ENCODE assay signal across 8 mouse cellular contexts in genomic region chr10:128270287-128270841, GRCm38 (mm10). TPM values are rescaled to one million over a fixed set of nuclear protein-coding genes. Genes with fewer than 3 reads are reported as not detected.
DNase-seq lines count a peak whose midpoint lies in the region; ATAC-seq and TF ChIP-seq lines count a peak whose summit lies in the region.

TSS of gene Stat2 (plus strand) at chr10:128270559.

- H3K4me1 ChIP-seq in cortical plate, adult 2 months (ENCODE audit: control insufficient read depth, insufficient read depth, low read length), result 0 out of 2 replicates have a peak, but pooled peaks cover 1% of the 10 kb centered on the region
- peaks cover 38% of the 10 kb centered on the region for H3K4me1 ChIP-seq in megakaryocyte, embryonic 14.5 days

- H3K27ac ChIP-seq in cortical plate, adult 2 months (ENCODE audit: insufficient read depth, low read length), result 0 out of 2 replicates have a peak within 1 kb of the TSS, but pooled peaks have one; percentile 11

- peaks cover 21% of the 10 kb centered on the region for H3K36me3 ChIP-seq in megakaryocyte, embryonic 14.5 days (replicated peaks; ENCODE audit: low read length)

- peak within 1 kb of the TSS; percentile 78 for H3K4me3 ChIP-seq in cortical plate, adult 2 months (ENCODE audit: insufficient read depth, low read length)
- peak within 1 kb of the TSS; percentile 98 for H3K4me3 ChIP-seq in megakaryocyte, embryonic 14.5 days (replicated peaks)

- no peaks in the 10 kb centered on the region for H3K9me3 ChIP-seq in megakaryocyte, embryonic 14.5 days

- TF ChIP-seq POLR2A in cortical plate, adult 2 months (IDR thresholded peaks at IDR 0.05; ENCODE audit: extremely low read depth, insufficient read depth, low read length), result peak; percentile 91

- peak; percentile 95 to 97 for DNase-seq in gastrocnemius, adult 8-10 months (ENCODE audit: low spot score in 2 of 2)
- peak; percentile 93 for DNase-seq in hindlimb bud, embryonic 11.5 days (ENCODE audit: extremely low spot score, low read depth, low spot score)
- peak; percentile 85 to 98 for DNase-seq in left cerebral cortex, adult 8-10 months (ENCODE audit: low spot score in 2 of 2)
- peak; percentile 99 for DNase-seq in right cerebral cortex, postnatal 10 days (ENCODE audit: low spot score in 2 of 2)
- peak; percentile 93 for DNase-seq in urinary bladder, postnatal 25 days (ENCODE audit: low spot score)

- no peak for TF ChIP-seq CTCF in cortical plate, adult 2 months (IDR thresholded peaks at IDR 0.05; ENCODE audit: extremely low read depth, insufficient read depth, low read length)

- no peaks in the 10 kb centered on the region for H3K27me3 ChIP-seq in megakaryocyte, embryonic 14.5 days (replicated peaks)

- ATAC-seq in activated CD4-positive, CD25-positive, alpha-beta regulatory T cell, adult 4 months, result peak; percentile 100

RNA-seq across cellular contexts. Expression of gene Stat2, which starts in this region (rescaled TPM):
- 10 to 100 TPM; 45.6 to 66.1 TPM for polyA plus RNA-seq in activated CD4-positive, CD25-positive, alpha-beta regulatory T cell, adult 4 months (2017; shearing (Covaris generic))
- 33.5 and 34.2 TPM in 2 replicates for polyA plus RNA-seq in cortical plate, adult 2 months (2012; rRNA removed)
- total RNA-seq in gastrocnemius, adult 8-10 months (2022), result 1 to 10 TPM; 1.6 to 4.5 (median 2.4) TPM
- total RNA-seq in left cerebral cortex, adult 8-10 months (2022), result 10 to 100 TPM; 26.8 to 38.6 (median 28.2) TPM
- polyA plus RNA-seq in megakaryocyte, embryonic 14.5 days (2012; ENCODE audit: insufficient read depth, low replicate concordance), result 8.1 and 18.2 TPM in 2 replicates

Comparison
In these comparisons a context has a peak if more than half of its experiments do, and no peak if none do; other contexts are left out.
1. Peak in every context shown above with its lines: DNase-seq, ATAC-seq, H3K4me3 ChIP-seq and H3K27ac ChIP-seq.
2. RNA of gene Stat2 (total RNA-seq): 26.8 to 38.6 TPM in left cerebral cortex, adult 8-10 months; 1.6 to 4.5 TPM in gastrocnemius, adult 8-10 months; every median in the first group is over 4 times any median in the second.